Mouse (Mus musculus): ENCODE data around the gene Mpi. TPM values are rescaled to one million over a fixed set of nuclear protein-coding genes. Genes with fewer than 3 reads are reported as not detected.

Gene Mpi
- total RNA-seq, 2 experiments from 2014 or later: 72.5 to 77.6 TPM

GRCm38 (mm10) chr9:57558625-57559024 is 6.1 kb upstream of the Mpi start:
- no peak for TF ChIP-seq CTCF (conservative IDR thresholded peaks at IDR 0.05)
- Histone ChIP-seq H3K27ac (no peak overlapping the region), H3K4me3 (no peak overlapping the region)
- DNase-seq (ENCODE audit: low spot score in 2 of 2): no peak

DNA sequence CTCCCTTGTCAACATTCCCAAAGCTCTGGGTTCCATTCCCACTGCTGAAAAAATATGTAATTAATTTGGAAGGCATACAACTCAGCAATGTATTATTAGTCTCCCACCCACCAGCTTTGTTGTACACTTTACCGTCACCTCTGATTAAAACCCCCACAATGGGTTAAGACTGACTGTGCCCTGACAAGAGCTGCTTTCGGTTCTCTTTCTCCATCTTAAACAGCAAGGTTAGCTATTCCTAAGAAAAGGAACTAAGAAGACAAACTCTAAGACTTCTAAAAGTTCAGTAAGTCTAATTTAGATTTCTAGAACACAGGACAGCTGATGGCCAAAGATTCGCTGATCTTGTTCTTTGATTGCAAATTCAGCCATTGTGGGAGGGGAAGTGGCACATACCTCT is 4.7 kb upstream of the Mpi start:
- Histone ChIP-seq H3K4me3 (no peak overlapping the region), H3K27ac (peak overlapping the region; percentile 23; the same call in 1 of the 2 replicates)
- no peak for TF ChIP-seq CTCF (conservative IDR thresholded peaks at IDR 0.05)
- no peak for DNase-seq (ENCODE audit: low spot score in 2 of 2)

DNA sequence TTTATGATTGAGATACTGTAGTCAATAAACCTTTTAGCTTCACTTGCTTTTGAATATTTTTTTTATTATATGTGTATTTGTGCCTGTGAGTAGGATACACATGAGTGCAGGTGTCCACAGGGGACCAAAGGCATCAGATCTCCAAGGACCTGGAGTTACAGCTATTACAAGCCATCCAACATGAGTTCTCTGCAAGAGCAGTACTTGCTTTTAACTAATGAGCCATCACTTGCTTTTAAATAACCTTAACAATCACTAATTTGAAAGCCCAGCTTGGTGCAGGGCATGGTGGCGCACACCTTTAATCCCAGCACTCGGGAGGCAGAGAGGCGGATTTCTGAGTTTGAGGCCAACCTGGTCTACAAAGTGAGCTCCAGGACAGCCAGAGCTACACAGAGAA is 2.2 kb upstream of the Mpi start:
- no peak for DNase-seq (ENCODE audit: low spot score in 2 of 2)
- Histone ChIP-seq H3K4me3 (no peak overlapping the region), H3K27ac (no peak overlapping the region)
- no peak for TF ChIP-seq CTCF (conservative IDR thresholded peaks at IDR 0.05)

DNA sequence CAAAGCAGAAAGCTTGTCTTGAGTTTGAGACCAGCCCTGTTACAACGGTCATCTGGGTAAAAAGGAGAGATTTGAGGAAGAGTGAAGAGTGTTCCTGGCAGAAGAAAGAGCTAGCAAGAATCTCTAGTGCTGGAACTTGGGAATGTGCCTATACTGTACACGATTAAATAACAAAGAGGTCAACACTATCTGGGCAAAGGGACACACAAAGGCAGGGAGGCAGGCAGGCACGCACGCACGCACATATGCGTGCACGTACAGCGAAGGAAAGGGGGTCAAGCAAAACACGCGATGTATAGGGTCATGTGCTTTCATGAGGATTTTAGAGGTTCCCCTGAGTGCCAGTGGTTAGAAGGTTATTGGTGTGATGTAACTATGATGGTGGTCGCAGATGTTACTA is 556 bp upstream of the Mpi start:
- no peak overlapping the region for H3K4me3 ChIP-seq
- peak overlapping the region; percentile 90 for H3K27ac ChIP-seq
- TF ChIP-seq CTCF (conservative IDR thresholded peaks at IDR 0.05): no peak
- no peak for DNase-seq (ENCODE audit: low spot score in 2 of 2)

GRCm38 (mm10) chr9:57550126-57550862 is 2.3 kb downstream of the Mpi start:
- TF ChIP-seq CTCF (conservative IDR thresholded peaks at IDR 0.05): no peak

DNA sequence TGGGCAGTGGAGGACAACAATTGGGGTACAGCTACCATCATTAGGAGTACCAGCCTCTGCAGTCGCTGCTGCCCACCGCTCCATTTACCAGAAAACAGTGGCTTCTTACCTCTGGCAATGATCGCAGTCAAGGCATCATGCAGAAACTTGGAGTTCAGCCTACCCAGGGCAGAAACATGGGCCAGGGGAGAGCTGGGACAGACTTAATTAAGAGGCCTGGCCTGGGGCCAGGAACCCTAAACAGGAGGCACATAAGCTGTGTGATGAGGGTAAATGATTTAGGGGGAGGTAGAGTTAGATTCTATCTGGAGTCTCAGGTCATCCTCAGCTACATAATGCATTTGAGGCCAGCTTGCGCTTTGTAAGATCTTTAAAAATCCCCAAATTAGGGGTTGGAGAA is 3.4 kb downstream of the Mpi start:
- TF ChIP-seq CTCF (conservative IDR thresholded peaks at IDR 0.05): no peak
- H3K4me3 ChIP-seq: no peak overlapping the region
- H3K27ac ChIP-seq: peak overlapping the region; percentile 21
- DNase-seq (ENCODE audit: low spot score in 2 of 2): no peak

More at GRCm38 (mm10) chr9:57550126-57550862, 2.3 kb downstream of the Mpi start:
- no peak for DNase-seq (ENCODE audit: low spot score in 2 of 2)
- Histone ChIP-seq H3K4me3 (no peak overlapping the region), H3K27ac (peak overlapping the region; percentile 21; the same call in 1 of the 2 replicates)

DNA sequence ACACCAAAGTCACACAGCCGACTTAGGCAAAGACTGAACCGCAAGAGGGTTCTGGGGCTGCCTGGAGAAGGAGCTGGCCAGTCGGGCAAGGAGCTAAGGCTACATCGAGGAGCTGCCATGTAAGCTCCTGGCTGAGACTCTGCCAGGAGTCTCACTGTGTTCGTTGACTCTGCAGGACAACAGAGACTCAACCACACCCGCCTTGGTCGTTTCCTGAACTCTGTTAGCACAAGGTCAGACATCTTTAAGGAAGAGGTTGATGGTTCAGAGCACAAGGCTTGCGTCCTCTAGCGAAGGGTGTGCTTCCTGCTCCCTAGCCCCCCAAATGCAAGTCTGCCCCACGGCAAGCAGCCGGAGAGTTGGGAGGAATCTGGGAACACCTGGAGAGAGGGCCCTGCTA is 4.7 kb downstream of the Mpi start:
- no peak for DNase-seq (ENCODE audit: low spot score in 2 of 2)
- peak overlapping the region; percentile 28; the same call in 1 of the 2 replicates for H3K27ac ChIP-seq
- no peak overlapping the region for H3K4me3 ChIP-seq
- TF ChIP-seq CTCF (conservative IDR thresholded peaks at IDR 0.05): no peak

- peak overlapping the region; percentile 28; the same call in 1 of the 2 replicates for H3K27ac ChIP-seq
- TF ChIP-seq CTCF (conservative IDR thresholded peaks at IDR 0.05): no peak
- H3K4me3 ChIP-seq: no peak overlapping the region
- DNase-seq (ENCODE audit: low spot score in 2 of 2): no peak
These were observed 5.3 kb downstream of the Mpi start for GRCm38 (mm10) chr9:57547287-57547686.

- Histone ChIP-seq H3K4me3 (no peak overlapping the region), H3K27ac (0 out of 2 replicates have a peak overlapping the region, but pooled peaks have one; percentile 0)
- no peak for DNase-seq (ENCODE audit: low spot score in 2 of 2)
- no peak for TF ChIP-seq CTCF (conservative IDR thresholded peaks at IDR 0.05)
These were observed 8.6 kb downstream of the Mpi start for GRCm38 (mm10) chr9:57543951-57544350.

- peak in 1 of 2 experiments; percentile 63 for DNase-seq (ENCODE audit: low spot score in 2 of 2)
- Histone ChIP-seq H3K4me3 (no peak overlapping the region), H3K27ac (0 out of 2 replicates have a peak overlapping the region, but pooled peaks have one; percentile 14)
- peak; percentile 91 for TF ChIP-seq CTCF (conservative IDR thresholded peaks at IDR 0.05)
These were observed 11.3 kb downstream of the Mpi start for GRCm38 (mm10) chr9:57541312-57541711.

GRCm38 (mm10) chr9:57539550-57539949 is 13.0 kb downstream of the Mpi start:
- DNase-seq (ENCODE audit: low spot score in 2 of 2): no peak
- H3K4me3 ChIP-seq: no peak overlapping the region
- TF ChIP-seq CTCF (conservative IDR thresholded peaks at IDR 0.05): no peak
- H3K27ac ChIP-seq: no peak overlapping the region

- Histone ChIP-seq H3K27ac (peak overlapping the region; percentile 93), H3K4me3 (peak overlapping the region; percentile 98)
- no peak for TF ChIP-seq CTCF (conservative IDR thresholded peaks at IDR 0.05)
- no peak for DNase-seq (ENCODE audit: low spot score in 2 of 2)
These were observed 14.8 kb downstream of the Mpi start for GRCm38 (mm10) chr9:57537728-57538181.

- TF ChIP-seq CTCF (conservative IDR thresholded peaks at IDR 0.05): no peak
- peak; percentile 91 to 94 for DNase-seq (ENCODE audit: low spot score in 2 of 2)
- peak within 1 kb of the TSS; percentile 98 for H3K4me3 ChIP-seq
- peak within 1 kb of the TSS; percentile 93 for H3K27ac ChIP-seq
These were observed 15.4 kb downstream of the Mpi start, which contains the start of gene Fam219b for GRCm38 (mm10) chr9:57537044-57537727. Fam219b (plus strand) TSS chr9:57537528.
